Mouse (Mus musculus) T-cell, adult 2 months (primary cell): ENCODE measurements around the gene Gm11634.

Experiments
- DNase-seq: peaks from one replicate; pipeline ENCODE4 v3.0.0; 2022; ENCODE audit warnings: low spot score

The Gm11634 gene

GRCm38 (mm10) chr11:101568421-101568820 is 30.6 kb downstream of the Gm11634 start:
- DNase-seq, result no peak

- peak; percentile 76 for DNase-seq
Observed at GRCm38 (mm10) chr11:101562391-101562790, 36.7 kb downstream of the Gm11634 start.

- no peak for DNase-seq
Observed at GRCm38 (mm10) chr11:101556954-101557353, 42.1 kb downstream of the Gm11634 start.

GRCm38 (mm10) chr11:101556541-101556940 is 42.5 kb downstream of the Gm11634 start:
- no peak for DNase-seq

- DNase-seq, result no peak
Observed at GRCm38 (mm10) chr11:101553354-101553930, 45.6 kb downstream of the Gm11634 start.

GRCm38 (mm10) chr11:101552476-101553300 is 46.4 kb downstream of the Gm11634 start:
- peak; percentile 99 for DNase-seq

GRCm38 (mm10) chr11:101551751-101552475 is 47.1 kb downstream of the Gm11634 start, which contains the start of the genes Brca1 and Nbr1:
Gene Brca1, minus strand, starts transcription at chr11:101551955.
Gene Nbr1, plus strand, starts transcription at chr11:101552149.
- peak; percentile 88 for DNase-seq

- DNase-seq, result no peak
Observed at GRCm38 (mm10) chr11:101548526-101548925, 50.5 kb downstream of the Gm11634 start.

GRCm38 (mm10) chr11:101544132-101544531 is 54.9 kb downstream of the Gm11634 start:
- DNase-seq, result no peak
